Mouse (Mus musculus): ENCODE measurements around the gene Nell1.

Nell1 gene

GRCm38 (mm10) chr7:50549572-50549971 lies 574.9 kb downstream of the Nell1 start:
- DNase-seq (ENCODE audit: low read depth, low spot score): no peak

- DNase-seq (ENCODE audit: low read depth, low spot score): no peak
Measured at GRCm38 (mm10) chr7:50551426-50551825, 576.8 kb downstream of the Nell1 start.

- no peak for DNase-seq (ENCODE audit: low read depth, low spot score)
Measured at GRCm38 (mm10) chr7:50562708-50563107, 588.0 kb downstream of the Nell1 start.

DNA sequence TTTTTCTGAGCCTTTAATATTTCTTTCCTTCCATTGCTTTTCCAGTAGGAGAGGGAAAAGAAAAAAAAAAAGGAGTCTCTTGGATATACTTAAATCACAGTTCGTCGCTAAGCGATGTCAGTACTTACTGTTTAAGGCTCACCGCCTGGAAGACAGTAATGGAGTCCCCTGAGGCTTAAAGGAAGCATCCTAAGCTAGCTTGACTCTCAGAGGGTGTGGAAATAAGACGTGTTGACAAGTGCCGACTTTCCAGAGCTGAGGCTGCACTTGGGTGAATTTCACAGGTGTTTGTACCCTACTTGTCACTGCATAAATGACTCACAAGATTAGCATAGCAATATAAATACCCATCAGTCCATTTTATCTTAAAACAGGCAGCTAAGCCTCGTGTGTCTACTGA lies 599.2 kb downstream of the Nell1 start:
- DNase-seq (ENCODE audit: low read depth, low spot score): no peak

- DNase-seq (ENCODE audit: low read depth, low spot score): no peak
Measured at GRCm38 (mm10) chr7:50588642-50589424, 614.2 kb downstream of the Nell1 start.

DNA sequence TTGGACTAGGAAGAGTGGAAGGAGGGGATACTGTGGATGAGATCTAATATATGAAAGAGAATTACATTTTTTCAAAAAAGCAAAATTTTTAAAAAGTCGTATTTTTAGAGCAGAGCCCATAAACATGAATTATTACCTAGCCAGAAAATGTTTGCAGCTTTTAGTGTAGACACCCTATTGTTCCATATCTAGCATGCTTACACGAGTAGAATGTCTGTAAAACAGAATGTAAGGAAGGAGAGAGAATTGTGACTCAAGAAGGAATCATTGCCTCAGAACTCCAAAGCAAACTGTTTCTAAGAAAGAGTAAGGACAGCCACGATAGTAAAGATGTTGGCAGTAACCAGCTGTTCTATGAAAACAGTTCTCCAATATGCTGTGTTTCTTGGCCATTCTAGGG lies 624.2 kb downstream of the Nell1 start, which contains the start of gene 4933405O20Rik:
Gene 4933405O20Rik (plus strand): TSS at position 301 of the 400 bp plus-strand sequence.
- DNase-seq (ENCODE audit: low read depth, low spot score): no peak

- no peak for DNase-seq (ENCODE audit: low read depth, low spot score)
Measured at GRCm38 (mm10) chr7:50614101-50614500, 639.4 kb downstream of the Nell1 start.

DNA sequence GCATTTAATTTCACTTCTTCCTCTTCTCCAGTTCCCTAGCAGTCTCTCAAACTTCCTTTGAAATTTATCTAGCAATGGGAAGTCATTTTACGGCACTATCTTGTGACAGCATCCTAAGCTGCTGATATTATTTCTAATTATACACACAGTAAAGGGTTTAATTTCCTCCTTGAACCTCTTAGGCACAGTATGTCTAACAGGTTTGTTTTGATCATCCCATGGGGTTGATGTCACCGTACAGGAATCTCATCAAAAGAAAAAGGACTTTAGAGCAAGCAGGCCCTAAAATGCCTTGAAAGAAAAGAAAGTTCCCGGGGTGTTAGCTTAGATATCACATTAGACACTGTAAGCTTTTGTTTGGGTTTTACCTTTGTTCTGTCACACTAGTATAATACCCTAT lies 654.5 kb downstream of the Nell1 start:
- DNase-seq (ENCODE audit: low read depth, low spot score): no peak

DNA sequence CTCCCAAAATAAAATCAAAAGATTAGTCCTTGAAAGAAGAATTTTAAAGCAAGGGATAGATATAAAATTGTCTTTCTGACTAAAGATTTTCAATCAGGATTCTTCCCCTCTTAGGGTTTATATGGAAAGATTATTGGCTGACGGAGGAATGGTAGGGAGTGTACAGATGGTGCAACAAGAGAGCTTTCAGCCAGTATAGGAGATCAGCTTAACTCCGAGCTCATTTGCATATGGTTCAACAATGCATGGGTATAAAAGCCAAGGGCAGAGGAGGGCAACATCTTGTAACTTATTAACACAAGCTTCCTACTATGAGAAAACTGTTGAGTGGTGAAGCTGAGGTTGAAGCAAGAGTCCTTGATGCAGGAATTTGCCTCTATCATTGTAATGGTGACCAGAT lies 658.5 kb downstream of the Nell1 start:
- DNase-seq (ENCODE audit: low read depth, low spot score): no peak

DNA sequence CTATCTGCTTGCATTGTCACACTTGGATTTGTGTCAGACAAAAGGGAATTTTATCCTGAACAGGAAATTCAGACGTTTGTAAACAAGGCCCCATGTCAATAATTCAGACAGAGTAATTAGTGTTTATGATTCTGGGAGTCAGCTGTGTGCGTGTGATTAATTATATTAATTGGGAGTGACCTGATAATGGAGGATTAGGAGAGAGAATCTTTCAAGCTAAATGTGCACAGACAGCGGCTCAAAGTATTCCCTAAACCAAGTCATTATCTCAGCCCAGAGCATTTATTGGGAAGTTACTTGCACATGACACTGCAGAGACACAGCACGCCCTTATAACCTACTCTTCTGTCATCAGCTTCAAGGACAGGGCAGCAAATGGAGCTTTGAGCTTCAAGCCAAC lies 697.6 kb downstream of the Nell1 start:
- DNase-seq (ENCODE audit: low read depth, low spot score): no peak

DNA sequence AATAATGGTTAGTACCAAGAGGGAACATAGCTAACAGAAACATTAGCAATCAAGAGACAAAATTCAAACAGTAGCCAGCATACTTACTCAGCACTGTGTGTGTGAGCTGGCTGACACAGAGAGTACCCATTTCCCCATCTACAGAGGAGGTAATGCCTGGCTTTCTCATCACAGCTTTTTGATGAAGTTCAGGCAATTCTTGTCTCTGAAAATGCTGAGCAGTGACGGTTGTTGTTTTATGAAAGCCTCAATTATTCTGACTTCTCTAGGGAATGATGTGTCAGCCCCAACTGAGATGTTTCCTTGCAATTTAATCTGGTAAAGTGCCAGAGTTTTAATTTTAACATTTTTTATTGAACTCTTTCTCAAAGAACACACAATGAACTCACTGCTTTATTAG lies 700.8 kb downstream of the Nell1 start:
- DNase-seq (ENCODE audit: low read depth, low spot score): no peak

GRCm38 (mm10) chr7:50677511-50677910 lies 702.8 kb downstream of the Nell1 start:
- no peak for DNase-seq (ENCODE audit: low read depth, low spot score)

DNA sequence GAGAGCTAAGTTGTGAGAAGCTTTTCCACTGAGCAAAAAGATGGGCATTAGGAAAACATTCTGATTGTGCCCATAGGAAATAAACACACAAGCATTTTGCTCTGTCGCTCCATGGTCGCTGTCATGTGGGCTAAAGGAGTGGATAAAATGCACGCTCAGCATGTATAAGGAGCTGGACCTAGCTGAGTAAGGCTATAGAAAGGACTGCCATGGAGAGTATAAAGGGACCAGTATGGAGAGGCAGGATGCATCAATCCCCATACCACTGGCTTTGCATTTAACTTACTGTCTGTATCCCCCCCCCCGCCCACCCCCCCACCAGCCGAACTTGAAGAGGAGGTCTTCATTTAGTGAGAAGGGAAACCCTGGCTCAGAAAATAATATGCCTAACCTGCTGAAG lies 711.7 kb downstream of the Nell1 start:
- DNase-seq (ENCODE audit: low read depth, low spot score): no peak

- DNase-seq (ENCODE audit: low read depth, low spot score): no peak
Measured at GRCm38 (mm10) chr7:50725166-50725565, 750.5 kb downstream of the Nell1 start.

GRCm38 (mm10) chr7:50730951-50731350 lies 756.3 kb downstream of the Nell1 start:
- no peak for DNase-seq (ENCODE audit: low read depth, low spot score)

- no peak for DNase-seq (ENCODE audit: low read depth, low spot score)
Measured at GRCm38 (mm10) chr7:50755516-50755915, 780.9 kb downstream of the Nell1 start.

DNA sequence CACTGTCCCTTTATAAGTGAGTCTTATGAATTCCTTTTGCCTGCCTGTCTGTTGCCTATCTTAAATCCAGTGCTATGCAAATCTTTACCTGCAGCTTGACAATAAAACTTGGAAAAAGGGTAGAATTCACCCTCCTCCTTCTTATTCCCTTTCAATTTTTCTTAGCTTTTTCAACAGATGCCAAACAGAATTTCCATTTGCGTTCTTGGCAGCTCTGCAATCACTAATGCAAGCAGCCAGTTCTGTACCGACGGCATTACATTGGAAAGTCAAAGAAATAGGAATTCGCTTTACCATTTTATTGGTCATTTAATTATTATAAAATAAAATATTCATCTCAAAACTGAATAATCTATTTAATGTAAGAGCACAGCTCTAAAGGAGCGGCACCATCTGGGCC lies 781.7 kb downstream of the Nell1 start:
- DNase-seq (ENCODE audit: low read depth, low spot score): no peak

DNA sequence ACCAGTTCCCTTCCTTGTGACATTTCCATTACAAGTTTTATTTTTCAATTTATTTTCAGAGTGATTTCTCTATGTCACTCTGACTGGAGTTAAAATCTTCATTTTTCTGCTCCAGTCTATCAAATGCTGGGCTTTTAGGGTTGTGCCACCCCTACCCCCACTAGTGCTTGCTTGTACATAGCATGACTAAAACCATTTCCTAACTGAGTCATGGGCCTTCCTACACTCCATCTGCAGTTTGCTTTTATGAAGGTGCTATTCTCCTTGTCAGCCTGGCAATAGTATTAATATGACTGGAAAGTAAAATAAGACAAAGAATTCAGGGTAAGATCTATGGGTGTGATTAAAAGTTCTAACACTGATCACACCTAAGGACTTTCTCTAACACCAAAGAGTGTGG lies 798.9 kb downstream of the Nell1 start:
- DNase-seq (ENCODE audit: low read depth, low spot score): no peak

DNA sequence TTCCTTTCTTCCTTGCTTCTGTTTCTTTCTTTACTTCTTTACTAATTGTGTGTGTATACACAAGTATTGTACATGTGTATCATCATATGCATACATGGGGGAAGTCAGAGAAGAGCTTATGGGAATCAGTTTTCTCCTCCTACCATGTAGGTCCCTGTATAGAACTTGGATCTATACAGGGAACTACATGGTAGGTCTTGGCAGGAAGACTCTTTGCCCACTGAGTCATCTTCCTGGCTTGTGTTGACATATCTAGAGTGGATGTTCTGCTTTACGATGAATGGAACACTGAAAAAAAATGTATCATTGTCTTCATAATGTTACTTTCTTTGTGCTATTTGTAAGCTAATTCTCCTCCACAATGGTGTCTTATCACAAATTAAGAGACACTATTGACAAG lies 806.4 kb downstream of the Nell1 start:
- no peak for DNase-seq (ENCODE audit: low read depth, low spot score)

DNA sequence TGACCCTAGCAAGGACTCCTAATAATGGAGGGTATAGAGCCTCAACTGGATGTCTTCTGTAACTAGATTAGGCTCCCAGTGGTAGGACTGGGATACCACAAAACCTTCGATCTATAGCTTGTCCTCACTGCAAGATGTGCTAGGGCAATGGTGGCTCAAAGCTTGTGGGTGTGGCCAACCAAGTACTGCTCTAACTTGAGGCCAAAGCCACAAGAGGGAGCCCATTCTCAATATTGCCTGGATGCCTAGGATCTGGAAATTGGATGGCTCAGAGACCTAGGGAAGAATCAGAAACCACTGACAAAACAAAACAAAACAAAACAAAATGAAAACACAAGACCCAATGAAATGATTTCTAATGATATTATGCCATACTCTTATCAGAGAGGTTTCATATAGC lies 809.0 kb downstream of the Nell1 start:
- no peak for DNase-seq (ENCODE audit: low read depth, low spot score)

- no peak for DNase-seq (ENCODE audit: low read depth, low spot score)
Measured at GRCm38 (mm10) chr7:50826180-50826579, 851.5 kb downstream of the Nell1 start.

DNA sequence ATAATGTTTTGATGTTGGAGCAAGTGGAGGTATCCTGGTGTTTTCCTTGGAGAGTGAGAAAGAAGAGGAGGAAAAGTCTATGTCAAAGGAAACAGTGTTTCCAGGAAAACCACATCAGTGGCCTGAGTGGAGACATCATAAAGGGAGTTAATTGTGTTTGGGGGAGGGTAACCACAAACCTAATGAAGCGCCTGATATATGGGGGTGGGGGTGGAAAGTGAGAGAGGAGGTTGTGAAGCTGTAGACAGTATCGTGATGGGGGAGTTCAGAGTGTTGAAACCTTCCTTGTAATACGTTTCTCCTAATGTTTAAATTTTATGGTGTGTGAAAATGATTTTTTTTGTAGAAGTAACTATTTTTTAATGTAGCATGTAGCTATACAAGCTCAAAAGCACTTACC lies 858.1 kb downstream of the Nell1 start:
- DNase-seq (ENCODE audit: low read depth, low spot score): no peak

GRCm38 (mm10) chr7:50842646-50843045 lies 868.0 kb downstream of the Nell1 start:
- no peak for DNase-seq (ENCODE audit: low read depth, low spot score)

DNA sequence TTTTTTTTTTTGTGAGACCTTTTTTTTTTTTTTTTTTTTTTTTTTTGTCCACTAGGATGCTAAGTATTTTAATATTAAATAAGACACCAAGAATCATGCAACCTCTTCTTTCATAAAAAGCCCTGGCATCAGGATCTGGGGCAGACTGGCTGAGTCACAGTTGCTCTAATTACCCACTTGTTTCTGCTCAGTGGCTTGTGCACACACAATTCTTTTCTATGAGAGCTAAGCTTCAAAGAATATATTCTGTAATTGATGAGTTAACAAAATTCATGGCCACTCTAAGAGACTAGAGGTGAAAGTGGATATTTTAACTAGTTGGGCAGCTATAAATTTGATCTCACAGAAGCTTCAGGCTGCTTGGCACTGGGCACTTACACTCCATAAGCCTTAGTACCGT lies 873.3 kb downstream of the Nell1 start:
- DNase-seq (ENCODE audit: low read depth, low spot score): no peak

Measured in A20 (cell line).